Mouse (Mus musculus) hindbrain, embryonic 12.5 days (tissue): ENCODE data around the gene Ugp2. TPM values are rescaled to one million over a fixed set of nuclear protein-coding genes. Genes with fewer than 3 reads are reported as not detected.

Experiments used
- ATAC-seq: fragments of 200-750 bp; cut with Nextera tagmentation; 2 replicates; pipeline ENCODE4 v1.8.0; 2017; ENCODE audit warnings: moderate TSS enrichment; ENCODE audit not compliant: low FRiP score
- H3K27ac ChIP-seq: fragments of 300-500 bp; sonication (generic); 2 replicates; pipeline ENCODE4 v1.5.1; 2016; ENCODE audit warnings: mild to moderate bottlenecking
- H3K27me3 ChIP-seq: fragments of 300-500 bp; sonication (generic); 2 replicates; pipeline ENCODE4 v1.6.1; 2016; ENCODE audit warnings: mild to moderate bottlenecking
- H3K36me3 ChIP-seq: fragments of 300-500 bp; sonication (generic); 2 replicates; pipeline ENCODE4 v1.6.1; 2016; ENCODE audit warnings: mild to moderate bottlenecking
- H3K4me1 ChIP-seq: fragments of 300-500 bp; sonication (generic); 2 replicates; pipeline ENCODE4 v1.6.1; 2016
- H3K4me2 ChIP-seq: fragments of 300-500 bp; sonication (generic); replicated peaks from 2 replicates; pipeline ENCODE4 v1.6.1; 2016; ENCODE audit warnings: mild to moderate bottlenecking
- H3K4me3 ChIP-seq: fragments of 300-500 bp; sonication (generic); 2 replicates; pipeline ENCODE4 v1.5.1; 2016; ENCODE audit warnings: mild to moderate bottlenecking
- H3K9ac ChIP-seq: fragments of 300-500 bp; sonication (generic); 2 replicates; pipeline ENCODE4 v1.6.1; 2016; ENCODE audit warnings: mild to moderate bottlenecking, moderate library complexity
- H3K9me3 ChIP-seq: fragments of 300-500 bp; sonication (generic); replicated peaks from 2 replicates; pipeline ENCODE4 v1.6.1; 2016; ENCODE audit warnings: mild to moderate bottlenecking
- WGBS: fragments of 180-500 bp; shearing (Covaris S2); methylation state at CpG from one replicate; pipeline ENCODE4 v1.1.7; 2016; 5-methylcytosine and 5-hydroxymethylcytosine counted together
- polyA plus RNA-seq: library from polyadenylated mRNA; unstranded; fragments of >200 nt; fragmentation: Nextera tagmentation; extraction: Ambion mirVana; gene quantifications from 2 replicates; pipeline ENCODE4 v1.2.1, GENCODE M21; 2016

Ugp2 gene
- polyA plus RNA-seq, result 77.8 and 88.7 TPM in 2 replicates

GRCm38 (mm10) chr11:21371122-21371806 is at the start of gene Ugp2:
TSS of gene Ugp2 (minus strand) at chr11:21371201.
- H3K27me3 ChIP-seq, result no peaks in the 10 kb centered on the region
- H3K27ac ChIP-seq, result peak within 1 kb of the TSS; percentile 87
- H3K4me1 ChIP-seq, result peaks cover 16% of the 10 kb centered on the region
- peak within 1 kb of the TSS; percentile 85 for H3K9ac ChIP-seq
- ATAC-seq, result peak; percentile 98
- H3K4me2 ChIP-seq, result peak within 1 kb of the TSS; percentile 65
- H3K9me3 ChIP-seq, result no peaks in the 10 kb centered on the region
- no peaks in the 10 kb centered on the region for H3K36me3 ChIP-seq
- whole genome bisulfite sequencing, result 7% methylated on average over 34 of the region's 38 CpGs
- H3K4me3 ChIP-seq, result peak within 1 kb of the TSS; percentile 85

GRCm38 (mm10) chr11:21414911-21415381 is 43.9 kb upstream of the Ugp2 start:
- no peaks in the 10 kb centered on the region for H3K4me1 ChIP-seq
- 63% methylated on average over 7 of the region's 7 CpGs for WGBS

GRCm38 (mm10) chr11:21406668-21407067 is 35.7 kb upstream of the Ugp2 start:
- Histone ChIP-seq H3K4me2 (no peak overlapping the region), H3K36me3 (no peaks in the 10 kb centered on the region), H3K4me3 (no peak overlapping the region), H3K4me1 (no peaks in the 10 kb centered on the region), H3K27me3 (no peaks in the 10 kb centered on the region), H3K9ac (no peak overlapping the region), H3K9me3 (no peaks in the 10 kb centered on the region), H3K27ac (no peak overlapping the region)
- no peak for ATAC-seq
- WGBS, result 95% methylated on average over 4 of the region's 4 CpGs

More at GRCm38 (mm10) chr11:21414911-21415381, 43.9 kb upstream of the Ugp2 start:
- Histone ChIP-seq H3K36me3 (no peaks in the 10 kb centered on the region), H3K9me3 (no peaks in the 10 kb centered on the region), H3K9ac (no peak overlapping the region), H3K27me3 (no peaks in the 10 kb centered on the region), H3K27ac (no peak overlapping the region), H3K4me2 (no peak overlapping the region), H3K4me3 (no peak overlapping the region)
- no peak for ATAC-seq

GRCm38 (mm10) chr11:21406141-21406540 is 35.1 kb upstream of the Ugp2 start:
- no peaks in the 10 kb centered on the region for H3K9me3 ChIP-seq
- H3K27me3 ChIP-seq, result no peaks in the 10 kb centered on the region
- no peak overlapping the region for H3K9ac ChIP-seq
- H3K4me2 ChIP-seq, result no peak overlapping the region
- ATAC-seq, result no peak
- 81% methylated on average over 1 of the region's 1 CpGs for WGBS
- no peak overlapping the region for H3K27ac ChIP-seq
- H3K4me1 ChIP-seq, result no peaks in the 10 kb centered on the region
- no peaks in the 10 kb centered on the region for H3K36me3 ChIP-seq
- H3K4me3 ChIP-seq, result no peak overlapping the region

DNA sequence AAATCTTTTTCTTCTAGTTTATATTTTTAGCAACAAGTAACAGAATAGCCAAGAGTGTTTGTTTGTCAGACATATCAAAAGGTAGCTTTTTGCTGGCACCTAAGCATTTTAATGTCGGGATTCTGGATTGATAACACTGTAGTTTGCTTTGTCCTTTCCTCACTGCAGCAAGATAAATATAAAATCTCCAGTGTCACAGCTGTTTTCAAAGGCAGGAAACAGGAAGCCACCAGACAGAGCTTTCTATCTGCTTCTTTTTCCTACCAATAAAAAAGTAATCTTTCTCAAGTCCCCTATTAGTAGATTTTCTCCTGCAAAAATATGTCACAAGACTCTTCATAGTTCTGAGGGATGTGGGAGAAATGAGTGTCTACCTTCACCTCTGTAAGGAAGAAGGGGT is 32.9 kb upstream of the Ugp2 start:
- Histone ChIP-seq H3K4me2 (no peak overlapping the region), H3K4me3 (no peak overlapping the region), H3K9ac (no peak overlapping the region), H3K27ac (no peak overlapping the region), H3K27me3 (no peaks in the 10 kb centered on the region), H3K4me1 (no peaks in the 10 kb centered on the region), H3K9me3 (no peaks in the 10 kb centered on the region), H3K36me3 (no peaks in the 10 kb centered on the region)
- 82% methylated on average over 1 of the region's 1 CpGs for whole genome bisulfite sequencing
- ATAC-seq, result no peak

GRCm38 (mm10) chr11:21402481-21403254 is 31.7 kb upstream of the Ugp2 start:
- no peak for ATAC-seq
- Histone ChIP-seq H3K4me1 (no peaks in the 10 kb centered on the region), H3K36me3 (no peaks in the 10 kb centered on the region), H3K4me2 (no peak overlapping the region), H3K9me3 (no peaks in the 10 kb centered on the region), H3K9ac (no peak overlapping the region), H3K27me3 (no peaks in the 10 kb centered on the region), H3K27ac (no peak overlapping the region), H3K4me3 (no peak overlapping the region)
- 78% methylated on average over 5 of the region's 5 CpGs for WGBS

GRCm38 (mm10) chr11:21401248-21401647 is 30.2 kb upstream of the Ugp2 start:
- Histone ChIP-seq H3K9ac (no peak overlapping the region), H3K27ac (no peak overlapping the region), H3K4me2 (no peak overlapping the region), H3K27me3 (no peaks in the 10 kb centered on the region), H3K36me3 (no peaks in the 10 kb centered on the region), H3K4me3 (no peak overlapping the region), H3K4me1 (no peaks in the 10 kb centered on the region), H3K9me3 (no peaks in the 10 kb centered on the region)
- WGBS, result 87% methylated on average over 2 of the region's 2 CpGs
- ATAC-seq, result no peak

DNA sequence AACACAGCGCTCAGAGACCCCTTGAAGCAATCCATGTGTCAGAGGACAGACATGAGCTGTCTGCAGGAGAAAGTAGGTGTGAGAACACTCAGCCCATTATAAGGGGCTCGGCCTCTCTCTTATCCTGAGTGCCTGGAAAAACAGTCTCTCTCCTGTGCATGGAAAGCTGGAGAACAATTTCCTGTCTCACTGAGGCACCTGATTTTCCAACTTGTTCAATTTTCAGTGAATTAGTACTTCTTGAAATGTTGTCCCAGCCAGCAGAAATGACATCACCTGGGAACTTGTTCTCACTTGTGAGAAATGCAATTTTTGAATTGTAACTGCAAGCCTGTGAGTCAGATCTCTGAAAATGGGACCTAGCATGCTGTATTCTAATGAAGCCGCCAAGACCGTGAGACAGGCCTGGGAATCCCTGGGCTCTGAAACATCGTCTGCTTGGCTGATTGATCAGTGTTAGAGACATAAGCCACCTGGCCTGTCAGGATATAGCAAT is 28.2 kb upstream of the Ugp2 start:
- Histone ChIP-seq H3K4me2 (no peak overlapping the region), H3K36me3 (no peaks in the 10 kb centered on the region), H3K9me3 (0 out of 2 replicates have a peak, but pooled peaks cover 3% of the 10 kb centered on the region), H3K4me1 (no peaks in the 10 kb centered on the region), H3K9ac (no peak overlapping the region), H3K27ac (no peak overlapping the region), H3K4me3 (no peak overlapping the region), H3K27me3 (no peaks in the 10 kb centered on the region)
- ATAC-seq, result no peak
- WGBS, result 61% methylated on average over 5 of the region's 5 CpGs

DNA sequence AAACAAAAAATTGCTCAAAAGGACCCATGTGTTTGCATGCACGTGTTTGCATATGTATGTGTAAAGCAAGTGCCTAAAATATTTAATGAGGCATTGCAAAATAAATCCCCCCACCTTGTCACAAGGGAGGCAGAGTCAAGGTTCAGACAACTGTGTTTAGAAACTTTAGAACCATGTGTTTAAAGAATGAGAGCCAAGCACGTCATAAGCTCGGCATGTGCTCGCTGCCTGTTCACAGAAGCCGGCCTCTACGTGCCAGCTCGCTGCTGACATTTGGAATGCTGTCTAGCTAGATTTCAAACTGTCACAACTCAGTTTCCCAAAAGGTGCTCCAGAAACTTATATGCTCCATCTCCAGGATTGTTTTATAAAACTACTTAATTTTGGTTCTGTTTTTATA is 27.5 kb upstream of the Ugp2 start:
- ATAC-seq, result no peak
- Histone ChIP-seq H3K4me3 (no peak overlapping the region), H3K27ac (no peak overlapping the region), H3K4me2 (no peak overlapping the region), H3K9me3 (0 out of 2 replicates have a peak, but pooled peaks cover 3% of the 10 kb centered on the region), H3K9ac (no peak overlapping the region), H3K4me1 (no peaks in the 10 kb centered on the region), H3K27me3 (no peaks in the 10 kb centered on the region), H3K36me3 (no peaks in the 10 kb centered on the region)
- WGBS, result 69% methylated on average over 7 of the region's 7 CpGs

DNA sequence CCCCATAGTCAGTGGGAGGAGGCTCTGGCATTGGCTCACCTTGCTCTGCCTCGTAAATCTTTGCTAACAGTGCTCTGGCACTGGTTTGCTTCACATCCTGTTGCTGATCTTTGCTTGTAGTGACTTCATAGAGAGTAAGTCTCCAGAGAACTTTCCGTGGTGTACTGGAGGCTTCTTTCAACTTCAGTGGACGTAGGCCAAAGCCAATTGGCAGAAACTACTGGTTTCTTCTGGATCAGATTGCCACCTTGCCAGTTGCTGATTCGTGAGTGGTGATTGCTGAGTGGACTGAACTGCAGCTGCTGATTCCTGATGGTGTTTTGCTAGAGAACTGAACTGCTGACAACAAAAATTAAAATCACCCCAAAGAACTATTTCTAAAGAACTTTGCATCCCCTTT is 15.8 kb upstream of the Ugp2 start:
- 79% methylated on average over 4 of the region's 4 CpGs for WGBS
- Histone ChIP-seq H3K4me1 (no peaks in the 10 kb centered on the region), H3K4me2 (no peak overlapping the region)

GRCm38 (mm10) chr11:21374096-21374495 is 3.1 kb upstream of the Ugp2 start:
- Histone ChIP-seq H3K9me3 (no peaks in the 10 kb centered on the region), H3K27ac (no peak overlapping the region), H3K27me3 (no peaks in the 10 kb centered on the region), H3K4me2 (no peak overlapping the region), H3K9ac (no peak overlapping the region), H3K36me3 (no peaks in the 10 kb centered on the region), H3K4me3 (no peak overlapping the region), H3K4me1 (peaks cover 9% of the 10 kb centered on the region)
- 90% methylated on average over 3 of the region's 3 CpGs for WGBS
- ATAC-seq, result no peak

More for the DNA sequence above, 15.8 kb upstream of the Ugp2 start:
- Histone ChIP-seq H3K27me3 (no peaks in the 10 kb centered on the region), H3K9me3 (no peaks in the 10 kb centered on the region), H3K27ac (no peak overlapping the region), H3K4me3 (no peak overlapping the region), H3K9ac (no peak overlapping the region), H3K36me3 (no peaks in the 10 kb centered on the region)
- ATAC-seq, result no peak

DNA sequence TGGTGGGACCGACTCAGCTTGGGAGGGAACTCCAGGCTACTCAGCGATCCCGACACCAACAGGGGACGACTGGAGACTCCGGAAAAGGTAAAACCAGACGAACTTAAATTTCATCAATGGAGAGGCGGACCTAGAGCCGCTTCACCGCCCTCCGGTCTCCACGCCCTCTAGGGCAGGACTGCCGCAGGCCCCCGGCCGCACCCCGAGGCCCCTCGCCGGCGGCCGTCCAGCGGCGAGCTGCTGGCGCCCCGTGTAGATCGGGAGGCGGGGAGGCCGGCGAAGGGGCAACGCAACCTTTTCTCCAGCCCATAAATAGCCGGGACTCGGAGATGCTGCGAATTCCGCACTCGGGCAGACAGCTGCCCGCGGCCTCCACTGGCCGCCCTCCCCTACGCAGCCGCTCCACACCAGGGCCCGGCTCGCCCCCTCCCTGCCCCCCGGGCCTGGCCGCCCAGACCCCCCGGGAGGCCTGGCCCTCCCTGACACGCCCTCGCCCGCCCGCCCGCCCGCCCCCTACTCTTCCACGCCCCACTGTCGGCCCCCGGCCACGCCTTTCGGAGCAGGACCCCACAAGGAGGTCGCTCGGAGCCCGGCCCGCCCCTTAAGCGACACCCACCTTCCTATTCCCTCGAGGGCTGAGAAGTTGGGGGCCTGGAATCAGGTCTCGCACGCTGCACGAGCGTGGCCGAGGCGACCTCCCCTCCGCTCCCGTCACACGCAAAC is 441 bp downstream of the Ugp2 start:
- peak; percentile 92 for ATAC-seq
- no peaks in the 10 kb centered on the region for H3K9me3 ChIP-seq
- H3K27ac ChIP-seq, result peak overlapping the region; percentile 87
- H3K4me1 ChIP-seq, result peaks cover 16% of the 10 kb centered on the region
- H3K36me3 ChIP-seq, result no peaks in the 10 kb centered on the region
- peak overlapping the region; percentile 65 for H3K4me2 ChIP-seq
- H3K4me3 ChIP-seq, result peak overlapping the region; percentile 85
- peak overlapping the region; percentile 85 for H3K9ac ChIP-seq
- H3K27me3 ChIP-seq, result no peaks in the 10 kb centered on the region
- 2% methylated on average over 60 of the region's 69 CpGs for WGBS
